Mouse (Mus musculus): ENCODE results near the gene 9130019O22Rik. TPM values are rescaled to one million over a fixed set of nuclear protein-coding genes. Genes with fewer than 3 reads are reported as not detected.

The 9130019O22Rik gene
- 0.37 and 0.74 TPM in 2 replicates for polyA plus RNA-seq (2012; ENCODE audit: low replicate concordance)

DNA sequence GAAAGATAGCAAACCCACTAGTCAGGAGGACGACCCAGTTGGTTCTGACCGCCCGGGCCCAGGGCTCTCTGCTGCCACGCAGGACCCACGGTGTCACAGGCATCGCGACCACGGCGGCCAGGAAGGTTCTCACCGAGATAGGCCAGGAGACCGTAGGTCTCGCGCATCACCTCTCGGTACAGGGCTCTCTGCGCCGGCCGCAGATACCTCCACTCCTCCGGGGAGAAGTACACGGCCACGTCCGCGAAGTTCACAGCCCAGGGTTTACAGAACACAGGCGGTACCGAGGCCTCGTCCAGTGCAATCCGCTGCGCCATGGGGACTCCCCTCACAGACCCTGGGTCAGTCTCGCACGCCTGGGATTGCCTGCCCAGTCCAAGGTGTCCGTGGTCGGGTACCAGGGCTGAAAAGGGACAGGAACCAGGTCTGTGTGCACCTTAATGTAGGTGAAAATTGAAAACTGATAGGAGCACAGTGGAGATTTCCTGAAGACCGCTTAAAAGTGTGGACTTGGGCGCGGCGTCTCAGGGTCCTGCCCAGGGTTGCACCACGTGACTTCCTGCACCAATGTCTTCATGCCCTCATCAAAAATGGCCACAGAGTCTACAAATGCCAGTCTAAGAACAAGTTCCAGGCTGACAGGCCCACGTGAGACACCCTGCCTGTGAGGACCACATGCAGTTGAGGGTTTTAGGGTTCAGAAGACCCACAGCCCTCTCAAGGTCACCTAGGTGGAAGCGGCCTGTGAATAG, at the start of gene 9130019O22Rik:
9130019O22Rik (minus strand) TSS at position 526 of the 752 bp plus-strand sequence.

DNA sequence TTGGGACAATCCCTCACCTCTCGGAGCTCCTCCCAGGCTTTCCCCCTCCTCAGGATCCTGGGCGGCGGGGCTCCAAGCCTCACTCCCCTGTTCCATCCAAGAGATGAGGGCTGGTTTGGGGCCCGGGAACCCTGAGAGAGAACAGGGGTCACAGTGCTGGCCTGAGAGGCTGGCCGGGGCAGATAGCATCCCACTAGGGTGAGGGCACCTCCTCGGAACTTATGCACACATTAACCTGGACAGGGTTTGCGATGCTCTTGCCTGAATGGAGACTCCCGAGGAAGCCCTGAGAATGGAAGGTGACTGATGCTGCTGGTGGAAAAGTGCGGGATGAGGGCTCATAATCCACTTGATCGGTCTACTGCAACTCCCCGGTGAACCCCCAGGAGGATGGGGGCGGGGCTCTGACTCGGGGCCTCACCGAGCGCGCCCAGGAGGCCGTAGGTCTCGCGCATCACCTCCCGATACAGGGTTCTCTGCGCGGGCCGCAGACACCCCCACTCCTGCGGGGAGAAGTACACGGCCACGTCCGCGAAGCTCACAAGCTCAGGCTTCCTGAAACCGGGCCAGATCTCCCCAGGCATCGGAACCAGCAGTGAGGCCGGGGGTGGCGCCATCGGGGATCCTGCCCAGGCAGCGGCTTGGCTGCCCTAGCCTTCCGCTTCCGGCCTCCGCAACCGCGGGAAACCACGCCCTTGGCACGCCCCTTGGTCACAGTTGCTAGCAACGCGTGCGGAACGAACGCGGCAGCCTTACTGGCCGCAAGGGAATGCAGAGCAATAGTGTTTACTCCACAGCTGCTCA, 34.6 kb upstream of the 9130019O22Rik start, which contains the start of gene Zfp688:
Zfp688 (minus strand) TSS at position 681 of the 804 bp plus-strand sequence.

DNA sequence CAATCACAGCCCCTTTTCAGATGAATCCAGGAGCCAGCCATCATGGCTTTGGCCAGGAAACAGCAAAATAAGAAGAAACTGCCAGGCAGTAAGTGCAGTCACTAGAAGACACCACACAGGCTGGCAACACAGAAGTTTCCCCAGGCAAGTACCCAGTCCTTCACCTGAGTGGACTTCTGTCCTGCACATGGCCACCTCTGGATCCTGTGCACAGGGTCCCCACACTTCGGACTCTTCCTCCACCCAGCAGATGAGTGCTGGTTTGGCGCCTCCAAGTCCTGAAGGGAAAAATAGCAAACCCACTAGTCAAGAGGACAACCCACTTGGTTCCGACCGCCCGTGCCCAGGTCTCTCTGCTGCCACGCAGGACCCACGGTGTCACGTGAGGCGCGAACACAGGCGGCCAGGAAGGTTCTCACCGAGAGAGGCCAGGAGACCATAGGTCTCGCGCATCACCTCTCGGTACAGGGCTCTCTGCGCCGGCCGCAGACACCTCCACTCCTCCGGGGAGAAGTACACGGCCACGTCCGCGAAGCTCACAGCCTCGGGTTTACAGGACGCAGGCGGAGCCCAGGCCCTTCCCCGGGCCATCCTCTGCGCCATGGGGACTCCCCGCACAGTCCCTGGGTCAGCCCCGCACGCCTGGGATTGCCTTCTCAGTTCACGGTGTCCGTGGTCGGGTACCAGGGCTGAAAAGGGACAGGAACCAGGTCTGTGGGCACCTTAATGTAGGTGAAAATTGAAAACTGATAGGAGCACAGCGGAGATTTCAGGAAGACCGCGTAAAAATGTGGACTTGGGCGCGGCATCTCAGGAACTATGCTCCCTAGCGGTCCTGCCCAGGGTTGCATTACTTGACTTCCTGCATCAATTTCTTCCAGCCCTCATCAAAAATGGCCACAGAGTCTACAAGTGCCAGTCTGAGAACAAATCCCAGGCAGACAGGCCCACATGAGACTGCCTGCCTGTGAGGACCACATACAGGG, 19.3 kb upstream of the 9130019O22Rik start, which contains the start of gene Zfp764:
Zfp764 (minus strand) TSS at position 821 of the 986 bp plus-strand sequence.

DNA sequence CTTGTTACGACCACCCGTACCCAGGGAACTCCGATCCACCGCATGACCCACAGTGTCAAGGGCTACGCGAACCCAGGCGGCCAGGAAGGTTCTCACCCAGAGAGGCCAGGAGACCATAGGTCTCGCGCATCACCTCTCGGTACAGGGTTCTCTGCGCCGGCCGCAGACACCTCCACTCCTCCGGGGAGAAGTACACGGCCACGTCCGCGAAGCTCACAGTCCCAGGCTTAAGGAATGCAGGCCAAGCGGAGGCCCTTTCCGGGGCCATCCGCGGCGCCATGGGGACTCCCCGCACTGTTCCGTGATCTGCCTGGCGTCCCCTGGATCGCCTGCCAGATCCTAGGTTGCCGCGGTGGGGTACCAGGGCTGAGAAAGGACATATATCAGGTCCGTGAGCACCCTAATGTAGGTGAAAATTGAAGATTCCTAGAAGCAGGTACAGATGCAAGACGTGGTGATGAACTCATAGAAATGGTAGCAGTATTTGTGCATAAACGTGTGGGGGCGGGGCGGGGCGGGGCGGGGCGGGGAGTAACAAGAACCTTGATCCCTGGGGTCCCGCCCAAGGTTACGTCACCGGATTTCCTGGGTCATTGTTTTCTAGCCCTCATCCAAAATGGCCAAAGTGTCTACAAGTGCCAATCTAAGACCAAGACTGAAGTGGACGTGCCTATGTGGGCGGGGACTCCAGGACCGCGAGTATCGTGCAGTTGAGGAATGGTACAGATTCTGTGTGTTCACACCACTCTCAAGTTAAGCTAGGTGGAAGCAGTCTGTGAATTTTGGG, 6.4 kb upstream of the 9130019O22Rik start, which contains the start of gene E430018J23Rik:
E430018J23Rik (minus strand) TSS at position 473 of the 787 bp plus-strand sequence.

DNA sequence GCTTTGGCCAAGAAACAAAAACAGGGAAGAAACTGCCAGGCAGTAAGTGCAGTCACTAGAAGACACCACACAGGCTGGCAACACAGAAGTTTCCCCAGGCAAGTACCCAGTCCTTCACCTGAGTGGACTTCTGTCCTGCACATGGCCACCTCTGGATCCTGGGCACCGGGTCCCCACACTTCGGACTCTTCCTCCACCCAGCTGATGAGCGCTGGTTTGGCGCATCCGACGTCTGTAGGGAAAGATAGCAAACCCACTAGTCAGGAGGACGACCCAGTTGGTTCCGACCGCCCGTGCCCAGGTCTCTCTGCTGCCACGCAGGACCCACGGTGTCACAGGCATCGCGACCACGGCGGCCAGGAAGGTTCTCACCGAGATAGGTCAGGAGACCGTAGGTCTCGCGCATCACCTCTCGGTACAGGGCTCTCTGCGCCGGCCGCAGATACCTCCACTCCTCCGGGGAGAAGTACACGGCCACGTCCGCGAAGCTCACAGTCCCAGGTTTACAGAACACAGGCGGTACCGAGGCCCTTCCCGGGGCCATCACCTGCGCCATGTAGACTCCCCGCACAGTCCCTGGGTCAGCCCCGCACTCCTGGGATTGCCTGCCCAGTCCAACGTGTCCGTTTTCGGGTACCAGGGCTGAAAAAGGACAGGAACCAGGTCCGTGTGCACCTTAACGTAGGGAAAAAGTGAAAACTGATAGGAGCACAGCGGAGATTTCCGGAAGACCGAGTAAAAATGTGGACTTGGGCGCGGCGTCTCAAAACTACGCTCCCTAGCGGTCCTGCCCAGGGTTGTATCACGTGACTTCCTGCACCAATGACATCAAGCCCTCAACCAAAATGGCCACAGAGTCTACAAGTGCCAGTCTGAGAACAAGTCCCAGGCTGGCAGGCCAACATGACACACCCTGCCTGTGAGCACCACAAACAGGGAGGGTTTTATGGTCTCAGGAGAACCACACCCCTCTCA, 11.4 kb downstream of the 9130019O22Rik start, which contains the start of gene Zfp747:
Zfp747 (minus strand) TSS at position 780 of the 975 bp plus-strand sequence.

DNA sequence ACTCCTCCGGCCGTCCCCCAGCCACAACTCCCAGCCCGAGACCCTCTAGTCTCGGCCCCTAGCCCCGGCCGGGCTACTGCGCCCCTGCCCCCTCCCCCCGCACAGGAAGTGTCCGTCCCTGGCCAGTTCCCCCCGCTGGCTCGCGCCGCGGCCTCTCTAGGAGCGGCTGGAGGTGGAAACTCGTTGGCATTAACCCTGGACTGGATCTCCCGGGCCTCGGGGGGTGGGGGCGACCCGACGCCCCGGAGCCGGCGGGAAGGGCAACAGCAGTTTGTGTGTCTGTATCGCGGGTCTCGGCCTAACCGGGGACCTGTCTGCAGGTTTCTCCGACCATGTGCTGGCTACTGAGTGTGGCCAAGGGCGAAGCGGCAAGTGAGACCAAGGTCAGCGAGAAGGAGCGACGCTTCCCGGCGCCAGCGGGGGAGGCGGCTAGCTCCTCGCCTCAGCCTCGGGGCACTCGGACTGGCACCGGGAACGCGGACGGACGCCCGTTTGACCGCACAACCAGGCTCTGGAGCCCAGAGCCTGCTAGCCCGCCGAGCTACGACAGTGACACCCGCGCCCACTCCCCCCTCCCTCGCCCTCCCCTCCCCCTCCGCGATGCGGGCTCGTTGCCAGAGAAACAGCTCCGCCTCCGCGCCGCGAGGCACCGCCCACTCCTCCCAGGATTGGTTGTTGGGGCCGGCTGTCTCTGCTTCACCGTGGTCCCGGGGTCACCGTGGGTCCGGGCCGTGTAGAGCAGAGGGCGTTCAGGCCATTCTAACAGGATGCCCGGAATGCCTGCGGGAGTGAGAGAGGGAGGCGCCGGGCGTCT, 41.2 kb downstream of the 9130019O22Rik start, which contains the start of gene Zfp768:
Zfp768 (minus strand) TSS at position 78 of the 814 bp plus-strand sequence.

Other genes with a start within 250 kb of the 9130019O22Rik start
- 73.3 and 200 TPM in 2 replicates for gene Spn, start 249.3 kb downstream of the 9130019O22Rik start, polyA plus RNA-seq (2012; ENCODE audit: low replicate concordance)
- 55.9 and 67.9 TPM in 2 replicates for gene Cd2bp2, start 191.1 kb downstream of the 9130019O22Rik start, polyA plus RNA-seq (2012; ENCODE audit: low replicate concordance)
- 87.2 and 117 TPM in 2 replicates for gene Tbc1d10b, start 178.7 kb downstream of the 9130019O22Rik start, polyA plus RNA-seq (2012; ENCODE audit: low replicate concordance)
- gene Mylpf, start 178.3 kb downstream of the 9130019O22Rik start, polyA plus RNA-seq (2012; ENCODE audit: low replicate concordance) = 2.1 TPM in 1 of 2 replicates, not detected in the other
- gene Zfp553, start 154.1 kb downstream of the 9130019O22Rik start, polyA plus RNA-seq (2012; ENCODE audit: low replicate concordance) = 17.3 and 29.4 TPM in 2 replicates
- 439 and 604 TPM in 2 replicates for gene Sept1, start 154.0 kb downstream of the 9130019O22Rik start, polyA plus RNA-seq (2012; ENCODE audit: low replicate concordance)
- gene Zfp771, start 142.9 kb downstream of the 9130019O22Rik start, polyA plus RNA-seq (2012; ENCODE audit: low replicate concordance) = 141 and 154 TPM in 2 replicates
- gene Dctpp1, start 126.5 kb downstream of the 9130019O22Rik start, polyA plus RNA-seq (2012; ENCODE audit: low replicate concordance) = 23.3 and 79.5 TPM in 2 replicates
- gene Sephs2, start 113.1 kb downstream of the 9130019O22Rik start, polyA plus RNA-seq (2012; ENCODE audit: low replicate concordance) = 61.1 and 61.8 TPM in 2 replicates
- gene Itgal, start 90.9 kb downstream of the 9130019O22Rik start, polyA plus RNA-seq (2012; ENCODE audit: low replicate concordance) = 8.1 and 8.8 TPM in 2 replicates
- gene Zfp768, start 41.6 kb downstream of the 9130019O22Rik start, polyA plus RNA-seq (2012; ENCODE audit: low replicate concordance) = 5.9 and 11.1 TPM in 2 replicates
- gene Zfp747, start 11.1 kb downstream of the 9130019O22Rik start, polyA plus RNA-seq (2012; ENCODE audit: low replicate concordance) = 1.4 and 3.4 TPM in 2 replicates
- gene E430018J23Rik, start 6.5 kb upstream of the 9130019O22Rik start, polyA plus RNA-seq (2012; ENCODE audit: low replicate concordance) = 1.5 and 2.1 TPM in 2 replicates
- gene Zfp764, start 19.7 kb upstream of the 9130019O22Rik start, polyA plus RNA-seq (2012; ENCODE audit: low replicate concordance) = 0.59 and 1.0 TPM in 2 replicates
- gene Zfp688, start 34.9 kb upstream of the 9130019O22Rik start, polyA plus RNA-seq (2012; ENCODE audit: low replicate concordance) = 18.8 and 19.7 TPM in 2 replicates
- 6.3 and 11.5 TPM in 2 replicates for gene Zfp689, start 62.0 kb upstream of the 9130019O22Rik start, polyA plus RNA-seq (2012; ENCODE audit: low replicate concordance)
- gene Prr14, start 72.4 kb upstream of the 9130019O22Rik start, polyA plus RNA-seq (2012; ENCODE audit: low replicate concordance) = 97.0 and 102 TPM in 2 replicates
- 513 and 735 TPM in 2 replicates for gene Fbrs, start 92.0 kb upstream of the 9130019O22Rik start, polyA plus RNA-seq (2012; ENCODE audit: low replicate concordance)
- gene Srcap, start 124.8 kb upstream of the 9130019O22Rik start, polyA plus RNA-seq (2012; ENCODE audit: low replicate concordance) = 29.4 and 62.6 TPM in 2 replicates
- 34.4 and 37.2 TPM in 2 replicates for gene Gm42715, start 132.4 kb upstream of the 9130019O22Rik start, polyA plus RNA-seq (2012; ENCODE audit: low replicate concordance)
- 0.52 and 7.1 TPM in 2 replicates for gene Tmem265, start 174.2 kb upstream of the 9130019O22Rik start, polyA plus RNA-seq (2012; ENCODE audit: low replicate concordance)
- 29.8 and 84.9 TPM in 2 replicates for gene Phkg2, start 186.2 kb upstream of the 9130019O22Rik start, polyA plus RNA-seq (2012; ENCODE audit: low replicate concordance)
- gene Ccdc189, start 201.4 kb upstream of the 9130019O22Rik start, polyA plus RNA-seq (2012; ENCODE audit: low replicate concordance) = 5.4 and 6.0 TPM in 2 replicates
- 43.2 and 55.3 TPM in 2 replicates for gene Rnf40, start 201.6 kb upstream of the 9130019O22Rik start, polyA plus RNA-seq (2012; ENCODE audit: low replicate concordance)
- gene Zfp629, start 228.6 kb upstream of the 9130019O22Rik start, polyA plus RNA-seq (2012; ENCODE audit: low replicate concordance) = 13.1 and 23.2 TPM in 2 replicates

Data from leukemia stem cell, adult 10-12 weeks (primary cell).